Mouse (Mus musculus) CH12.LX (cell line): ENCODE measurements at regions not wholly inside any gene's neighbourhood (a gene's known extent, or its start where the extent isn't known, plus 50 kb on each side); places are given as distances from the start of the nearest gene placed in this dataset.

Experiments
- CHD1 ChIP-seq: IDR thresholded peaks from 2 replicates; pipeline ENCODE4 v1.6.1; 2012; ENCODE audit warnings: low read depth, low read length, improper control_type of control experiment, inconsistent platforms
- EP300 ChIP-seq: IDR thresholded peaks from 2 replicates; pipeline ENCODE4 v1.6.1; 2011; ENCODE audit warnings: low read length, improper control_type of control experiment
- MXI1 ChIP-seq: IDR thresholded peaks from 2 replicates; pipeline ENCODE4 v1.6.1; 2011; ENCODE audit warnings: mild to moderate bottlenecking, low read depth, low read length, improper control_type of control experiment
- SIN3A ChIP-seq: IDR thresholded peaks from 2 replicates; pipeline ENCODE4 v1.6.1; 2012; ENCODE audit warnings: low read length, improper control_type of control experiment, inconsistent platforms
- TBP ChIP-seq: conservative IDR thresholded peaks from 2 replicates; pipeline ENCODE4 v1.6.1; 2011; ENCODE audit warnings: low read depth, low read length, improper control_type of control experiment
- TCF12 ChIP-seq: IDR thresholded peaks from 2 replicates; pipeline ENCODE4 v1.6.1; 2014; ENCODE audit warnings: low read depth, mild to moderate bottlenecking, inconsistent platforms, low read length, improper control_type of control experiment
- ZMIZ1 ChIP-seq: IDR thresholded peaks from 2 replicates; pipeline ENCODE4 v1.6.1; 2012; ENCODE audit warnings: low read depth, mild to moderate bottlenecking, inconsistent platforms, low read length, improper control_type of control experiment

DNA sequence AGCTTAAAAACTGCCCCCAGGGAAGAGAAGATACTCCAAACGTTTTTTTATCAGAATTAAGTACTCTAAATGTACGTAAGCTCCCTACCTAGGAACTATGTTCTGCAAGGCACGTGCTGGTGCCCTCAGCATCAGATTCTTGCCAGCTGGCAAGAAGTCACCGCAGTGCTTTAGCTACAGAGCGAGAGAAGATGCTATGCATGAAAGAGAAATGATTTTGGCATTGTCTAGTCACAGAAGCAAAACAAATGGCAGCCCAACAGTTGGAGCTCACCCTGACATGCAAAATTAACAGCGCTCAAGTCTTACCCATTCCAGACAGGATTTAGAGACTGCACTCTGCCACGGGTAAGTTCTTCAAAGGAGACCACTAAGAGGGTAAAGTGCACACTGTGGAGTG, 311.5 kb downstream of the Glrx3 start:
- no peak for TF ChIP-seq TBP
- TF ChIP-seq MXI1 = no peak
- TF ChIP-seq ZMIZ1 = no peak
- TF ChIP-seq EP300 = no peak
- no peak for TF ChIP-seq CHD1
- no peak for TF ChIP-seq SIN3A
- TF ChIP-seq TCF12 = no peak
